Mouse (Mus musculus): ENCODE data around the gene Mvp.

Gene Mvp

GRCm38 (mm10) chr7:126949793-126950646 lies 64.4 kb downstream of the Mvp start, which contains the start of gene Sez6l2:
Sez6l2 (plus strand) TSS chr7:126950563.
- peak; percentile 89 for DNase-seq

- DNase-seq = no peak
Observed at GRCm38 (mm10) chr7:126949403-126949792, 65.0 kb downstream of the Mvp start, which contains the start of gene Asphd1. Asphd1 (minus strand) TSS chr7:126949582.

GRCm38 (mm10) chr7:126948626-126949025 lies 65.8 kb downstream of the Mvp start:
- DNase-seq = no peak

GRCm38 (mm10) chr7:126946530-126946929 lies 67.9 kb downstream of the Mvp start:
- no peak for DNase-seq

- no peak for DNase-seq
Observed at GRCm38 (mm10) chr7:126941801-126942200, 72.6 kb downstream of the Mvp start.

GRCm38 (mm10) chr7:126941171-126941570 lies 73.2 kb downstream of the Mvp start:
- no peak for DNase-seq

Data from liver (tissue).